14 mouse cellular contexts compared by ENCODE assay signal in genomic region chr2:71751863-71752262, GRCm38 (mm10). TPM values are rescaled to one million over a fixed set of nuclear protein-coding genes. Genes with fewer than 3 reads are reported as not detected.
A peak's percentile ranks its signal among the peaks of the same experiment; 100 is the strongest.
DNase-seq lines count a peak whose midpoint lies in the region; ATAC-seq and TF ChIP-seq lines count a peak whose summit lies in the region.
"Had no signal": no experiment of that assay in that cellular context is flagged by ENCODE, and none has a peak within 500 bp of the region (broad histone marks: within the 10 kb centered on the region; RNA-seq: fewer than 3 reads in every experiment).

No protein-coding gene starts in this region.

- intact Hi-C loops in heart, adult 2 months (cut with DNase I): loop anchor here (1.0 kb wide), 2 partner anchors 41 to 79 kb away; no protein-coding TSS in a partner anchor

- H3K27me3 ChIP-seq in heart, adult 2 months (ENCODE audit: control insufficient read depth, insufficient read depth, low read length): no peaks in the 10 kb centered on the region
- no peaks in the 10 kb centered on the region for H3K27me3 ChIP-seq in heart, embryonic 12.5 days (replicated peaks)
- H3K27me3 ChIP-seq in liver, embryonic 12.5 days (replicated peaks): no peaks in the 10 kb centered on the region
- H3K27me3 ChIP-seq in stomach, postnatal 0 days (ENCODE audit: control insufficient read depth, insufficient read depth, low read length): no peaks in the 10 kb centered on the region
- H3K27me3 ChIP-seq: forebrain, embryonic 12.5 days; neural tube, embryonic 15.5 days had no signal

- DNase-seq in heart, adult 2 months: no peak
- DNase-seq in liver (no peak), ES-E14 (ENCODE audit: low read depth, low spot score) (no peak)
- no peak for DNase-seq in spleen, postnatal 36 days (ENCODE audit: low spot score in 2 of 2)
- no peak for DNase-seq in stomach, postnatal 0 days (ENCODE audit: low spot score)
- DNase-seq: cerebellum, adult 9-11 months; kidney, adult 8-10 months; thymus, postnatal 36 days had no signal

- no peak overlapping the region for H3K9ac ChIP-seq in heart, adult 2 months (ENCODE audit: low read depth, low read length)
- H3K9ac ChIP-seq in heart, embryonic 12.5 days: no peak overlapping the region
- H3K9ac ChIP-seq in liver, embryonic 12.5 days: no peak overlapping the region
- peak overlapping the region; percentile 21; the same call in 1 of the 2 replicates for H3K9ac ChIP-seq in ES-E14 (ENCODE audit: insufficient read depth, low read depth, low read length, poor library complexity, severe bottlenecking)
- H3K9ac ChIP-seq in stomach, postnatal 0 days (ENCODE audit: low read length): no peak overlapping the region
- H3K9ac ChIP-seq: forebrain, embryonic 12.5 days; hindbrain, embryonic 13.5 days; neural tube, embryonic 15.5 days had no signal

- H3K4me2 ChIP-seq in heart, embryonic 12.5 days: no peak overlapping the region
- no peak overlapping the region for H3K4me2 ChIP-seq in liver, embryonic 12.5 days
- H3K4me2 ChIP-seq in stomach, postnatal 0 days (replicated peaks; ENCODE audit: low read depth): no peak overlapping the region
- H3K4me2 ChIP-seq: forebrain, embryonic 12.5 days; hindbrain, embryonic 13.5 days; neural tube, embryonic 15.5 days had no signal

- H3K27ac ChIP-seq in heart, adult 2 months: peak overlapping the region; percentile 71
- H3K27ac ChIP-seq in heart, embryonic 12.5 days (ENCODE audit: poor library complexity, severe bottlenecking): no peak overlapping the region
- H3K27ac ChIP-seq in liver, embryonic 12.5 days: peak overlapping the region; percentile 11; the same call in 1 of the 2 replicates
- H3K27ac ChIP-seq in ES-E14 (ENCODE audit: insufficient read depth, low read depth, low read length, poor library complexity, severe bottlenecking): peak overlapping the region; percentile 3; the same call in 1 of the 2 replicates
- H3K27ac ChIP-seq in stomach, postnatal 0 days (replicated peaks): no peak overlapping the region
- H3K27ac ChIP-seq: forebrain, embryonic 12.5 days; hindbrain, embryonic 13.5 days; neural tube, embryonic 15.5 days had no signal

- no peak for ATAC-seq in heart, embryonic 12.5 days (ENCODE audit: insufficient number of reproducible peaks, low FRiP score)
- no peak for ATAC-seq in liver, embryonic 12.5 days
- peak; percentile 42 to 60; a peak in 3 of 4 replicates for ATAC-seq in hematopoietic stem cell, adult 5-6 weeks (replicated peaks in 1 of 2; ENCODE audit: insufficient read depth in 1 of 2, low FRiP score in 2 of 2, low TSS enrichment in 1 of 2, low read depth in 1 of 2, poor library complexity in 2 of 2, severe bottlenecking in 2 of 2)
- no peak for ATAC-seq in stomach, postnatal 0 days (ENCODE audit: low FRiP score, low TSS enrichment)

- no peak for TF ChIP-seq CTCF in heart, adult 2 months (IDR thresholded peaks at IDR 0.05)
- TF ChIP-seq CTCF in stomach, postnatal 0 days (IDR thresholded peaks at IDR 0.05; ENCODE audit: low read depth): no peak

- 0 out of 2 replicates have a peak, but pooled peaks have one; percentile 21 for TF ChIP-seq POLR2A in heart, adult 2 months (IDR thresholded peaks at IDR 0.05; ENCODE audit: insufficient read depth, low read depth, low read length)

- H3K9me3 ChIP-seq in heart, embryonic 12.5 days (replicated peaks): no peaks in the 10 kb centered on the region
- H3K9me3 ChIP-seq in liver, embryonic 12.5 days (replicated peaks): no peaks in the 10 kb centered on the region
- H3K9me3 ChIP-seq in ES-E14 (ENCODE audit: control insufficient read depth, insufficient read depth, low read depth, low read length): no peaks in the 10 kb centered on the region
- H3K9me3 ChIP-seq in stomach, postnatal 0 days (ENCODE audit: control insufficient read depth, low read length): no peaks in the 10 kb centered on the region
- H3K9me3 ChIP-seq: forebrain, embryonic 12.5 days; hindbrain, embryonic 13.5 days; neural tube, embryonic 15.5 days had no signal

- H3K79me2 ChIP-seq in heart, adult 2 months (replicated peaks; ENCODE audit: control insufficient read depth, insufficient read depth, low read length): no peaks in the 10 kb centered on the region

- H3K4me3 ChIP-seq in heart, adult 2 months: no peak overlapping the region
- no peak overlapping the region for H3K4me3 ChIP-seq in heart, embryonic 12.5 days
- no peak overlapping the region for H3K4me3 ChIP-seq in liver, embryonic 12.5 days
- peak overlapping the region; percentile 27 to 31 for H3K4me3 ChIP-seq in ES-E14 (ENCODE audit: insufficient read depth in 1 of 2, low read depth in 1 of 2, low read length in 2 of 2, poor library complexity in 1 of 2, severe bottlenecking in 1 of 2)
- H3K4me3 ChIP-seq in stomach, postnatal 0 days (ENCODE audit: low read depth, low read length): no peak overlapping the region
- H3K4me3 ChIP-seq: forebrain, embryonic 12.5 days; hindbrain, embryonic 13.5 days; neural tube, embryonic 15.5 days had no signal

- TF ChIP-seq EP300 in heart, adult 2 months (IDR thresholded peaks at IDR 0.05; ENCODE audit: insufficient read depth, low read depth, low read length): no peak
- no peak for TF ChIP-seq EP300 in stomach, postnatal 0 days (optimal IDR thresholded peaks at IDR 0.05)

- H3K4me1 ChIP-seq in heart, adult 2 months (ENCODE audit: control insufficient read depth, insufficient read depth, low read length): peaks cover 19% of the 10 kb centered on the region
- H3K4me1 ChIP-seq in heart, embryonic 12.5 days (replicated peaks): peaks cover 12% of the 10 kb centered on the region
- H3K4me1 ChIP-seq in liver, embryonic 12.5 days: peaks cover 19% of the 10 kb centered on the region
- peaks cover 8 to 12% of the 10 kb centered on the region in 2 experiments for H3K4me1 ChIP-seq in ES-E14 (ENCODE audit: control insufficient read depth in 2 of 2, insufficient read depth in 2 of 2, low read length in 2 of 2, poor library complexity in 1 of 2)
- no peaks in the 10 kb centered on the region for H3K4me1 ChIP-seq in stomach, postnatal 0 days (replicated peaks; ENCODE audit: control insufficient read depth, insufficient read depth)

- WGBS in heart, adult 2 months: 43% methylated on average over 2 of the region's 2 CpGs
- 74% methylated on average over 2 of the region's 2 CpGs for WGBS in heart, embryonic 12.5 days
- WGBS in liver, embryonic 12.5 days (ENCODE audit: insufficient replicate concordance): 39% methylated on average over 2 of the region's 2 CpGs
- 63% methylated on average over 2 of the region's 2 CpGs for WGBS in stomach, postnatal 0 days

- H3K36me3 ChIP-seq in heart, adult 2 months (ENCODE audit: control insufficient read depth, insufficient read depth, low read length): peaks cover 4% of the 10 kb centered on the region
- no peaks in the 10 kb centered on the region for H3K36me3 ChIP-seq in heart, embryonic 12.5 days
- H3K36me3 ChIP-seq in liver, embryonic 12.5 days: no peaks in the 10 kb centered on the region
- H3K36me3 ChIP-seq in ES-E14 (ENCODE audit: control insufficient read depth, insufficient read depth, low read length, poor library complexity, severe bottlenecking): no peaks in the 10 kb centered on the region
- no peaks in the 10 kb centered on the region for H3K36me3 ChIP-seq in stomach, postnatal 0 days (ENCODE audit: control insufficient read depth, insufficient read depth, low read length)
- H3K36me3 ChIP-seq: forebrain, embryonic 12.5 days; hindbrain, embryonic 13.5 days; neural tube, embryonic 15.5 days had no signal

- in situ Hi-C loops in ES-E14 (cut with MboI; ENCODE audit: low sequenced_read_pairs in 2 of 2, unreplicated experiment in 2 of 2): no loop called here

TF ChIP-seq in ES-E14, 5 proteins besides CTCF, POLR2A, EP300 and RAD21:
- TF ChIP-seq HCFC1 (IDR thresholded peaks at IDR 0.05; ENCODE audit: borderline replicate concordance, insufficient read depth, low read length): no peak
- TF ChIP-seq MAFK (IDR thresholded peaks at IDR 0.05; ENCODE audit: insufficient read depth, low read depth, low read length): no peak
- TF ChIP-seq CHD2 (IDR thresholded peaks at IDR 0.05; ENCODE audit: low read depth, low read length): no peak
- TF ChIP-seq ZC3H11A (IDR thresholded peaks at IDR 0.05; ENCODE audit: borderline replicate concordance, low read depth, low read length): no peak
- TF ChIP-seq ZNF384 (IDR thresholded peaks at IDR 0.05; ENCODE audit: low read depth, low read length): no peak

RNA-seq across cellular contexts. Expression of gene Itga6, which starts 6.4 kb away (rescaled TPM):
- 10 to 100 TPM; 45.3 to 65.8 TPM for total RNA-seq in heart, adult 2 months (2021)
- polyA plus RNA-seq in heart, adult 2 months (2012; rRNA removed): 31.8 and 58.9 TPM in 2 replicates
- polyA plus RNA-seq in heart, embryonic 12.5 days (2016; fragmentation: Nextera tagmentation; extraction: Ambion mirVana): 115 and 130 TPM in 2 replicates
- 14.2 and 14.6 TPM in 2 replicates for polyA plus RNA-seq in liver, embryonic 12.5 days (2016; fragmentation: Nextera tagmentation; extraction: Ambion mirVana)
- total RNA-seq in ES-E14 (2012; rRNA removed): 169 and 217 TPM in 2 replicates
- total RNA-seq in hematopoietic stem cell, adult 5-6 weeks (2017): 84.7 and 89.4 TPM in 2 replicates
- 51.5 and 51.9 TPM in 2 replicates for polyA plus RNA-seq in stomach, postnatal 0 days (2015; fragmentation: Nextera tagmentation; extraction: Ambion mirVana)

Comparison
In these comparisons a context has a peak if more than half of its experiments do, and no peak if none do; other contexts are left out.
1. H3K27ac ChIP-seq: peak in heart, adult 2 months (single experiment), liver, embryonic 12.5 days (single experiment) and ES-E14 (single experiment); none in heart, embryonic 12.5 days (single experiment) and stomach, postnatal 0 days (single experiment).
2. H3K4me3 ChIP-seq: peak in ES-E14 (2 of 2); none in heart, adult 2 months (single experiment), heart, embryonic 12.5 days (single experiment), liver, embryonic 12.5 days (single experiment) and stomach, postnatal 0 days (single experiment).
3. ATAC-seq: peak in hematopoietic stem cell, adult 5-6 weeks (2 of 2); none in heart, embryonic 12.5 days (single experiment), liver, embryonic 12.5 days (single experiment) and stomach, postnatal 0 days (single experiment).